Mouse (Mus musculus) spleen, postnatal 14 days (tissue): Measurements from ENCODE around the gene Zfp995.
"Not testable (repeated sequence)": the region's sequence is repeated elsewhere in the genome, so short reads cannot be mapped to it uniquely, and the experiment has no call there.

Experiments
- DNase-seq, 2 experiments: peaks; one replicate each; pipeline ENCODE4 v3.0.0; 2021 to 2022; ENCODE audit warnings: low spot score in 2 of 2

The Zfp995 gene

DNA sequence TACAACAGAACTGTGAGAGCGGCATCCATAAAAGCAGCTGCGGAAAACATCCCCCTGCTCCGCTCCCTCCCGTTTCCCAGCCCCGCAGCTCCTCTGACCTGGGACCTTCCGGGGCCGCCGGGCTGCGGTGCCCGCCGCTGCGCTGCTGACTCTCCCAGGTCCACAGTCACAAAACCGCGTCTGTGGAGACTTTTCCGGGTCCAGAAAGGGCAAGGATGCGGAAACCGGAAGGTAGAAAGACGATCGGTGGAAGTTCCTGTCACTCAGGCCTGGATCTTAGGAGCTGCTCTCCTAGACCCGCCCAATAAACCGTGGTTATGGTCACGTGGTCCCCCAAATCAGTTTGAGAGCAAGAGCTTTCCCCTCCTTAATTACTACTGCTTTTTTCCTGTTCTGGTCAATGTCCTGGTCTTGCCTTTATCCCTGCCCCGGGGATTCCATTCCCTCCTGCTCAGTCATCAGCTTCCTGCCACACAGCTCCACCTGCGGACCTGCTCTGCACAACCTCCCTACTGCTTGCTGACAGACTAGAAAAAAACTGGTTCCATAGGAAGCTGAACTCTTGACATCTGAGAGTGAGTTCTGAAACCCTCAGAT lies at the start of gene Zfp995:
Gene Zfp995, minus strand, starts transcription at position 471 of the 597 bp plus-strand sequence.
- DNase-seq, result not testable (repeated sequence)

DNA sequence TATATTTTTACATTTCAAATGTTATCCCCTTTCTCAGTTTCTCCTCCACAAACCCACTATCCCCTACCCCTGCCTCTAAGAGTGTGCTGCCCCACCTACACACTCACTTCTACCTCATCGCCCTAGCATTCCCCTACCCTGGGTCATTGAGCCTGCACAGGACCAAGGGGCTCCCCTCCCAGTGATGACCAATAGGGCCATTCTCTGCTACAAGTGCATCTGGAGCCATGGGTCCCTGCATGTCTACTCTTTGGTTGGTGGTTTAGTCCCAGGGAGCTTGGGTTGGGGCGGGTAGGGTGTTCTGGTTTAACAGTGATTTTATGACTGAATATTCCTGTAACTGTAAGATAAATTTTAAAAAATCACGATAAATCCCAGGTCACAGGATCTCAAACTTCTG lies 687 bp downstream of the Zfp995 start:
- DNase-seq, result no peak

DNA sequence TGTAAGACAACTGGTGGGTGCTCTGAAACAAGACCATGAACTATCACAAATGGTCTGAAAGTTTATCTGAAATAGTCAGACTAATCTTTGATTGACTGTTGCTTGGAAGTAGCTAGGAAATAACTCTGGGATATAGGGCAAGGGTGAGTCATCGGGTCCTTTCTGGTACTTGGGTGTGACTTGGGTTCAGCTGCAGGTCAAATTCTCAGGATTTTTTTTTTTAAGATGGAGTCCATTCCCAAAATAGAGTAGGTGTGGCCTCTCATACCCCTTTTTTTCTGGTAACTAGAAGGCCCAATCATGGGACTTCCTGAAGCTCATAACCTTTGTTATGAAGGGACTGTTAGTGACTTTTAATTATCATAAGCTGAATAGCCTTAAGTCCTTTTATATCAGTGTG lies 38.5 kb downstream of the Zfp995 start:
- DNase-seq, result no peak

DNA sequence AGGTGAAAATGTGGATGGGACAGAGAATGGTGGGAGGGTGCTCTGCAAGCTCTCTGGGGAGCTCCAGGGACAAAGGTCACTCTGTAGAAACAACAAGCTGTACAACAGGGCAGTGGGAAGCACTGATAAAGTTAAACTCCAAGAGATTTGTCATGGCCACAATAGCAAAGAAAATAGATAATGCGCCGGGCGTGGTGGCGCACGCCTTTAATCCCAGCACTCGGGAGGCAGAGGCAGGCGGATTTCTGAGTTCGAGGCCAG lies 63.5 kb downstream of the Zfp995 start:
- not testable (repeated sequence) for DNase-seq

DNA sequence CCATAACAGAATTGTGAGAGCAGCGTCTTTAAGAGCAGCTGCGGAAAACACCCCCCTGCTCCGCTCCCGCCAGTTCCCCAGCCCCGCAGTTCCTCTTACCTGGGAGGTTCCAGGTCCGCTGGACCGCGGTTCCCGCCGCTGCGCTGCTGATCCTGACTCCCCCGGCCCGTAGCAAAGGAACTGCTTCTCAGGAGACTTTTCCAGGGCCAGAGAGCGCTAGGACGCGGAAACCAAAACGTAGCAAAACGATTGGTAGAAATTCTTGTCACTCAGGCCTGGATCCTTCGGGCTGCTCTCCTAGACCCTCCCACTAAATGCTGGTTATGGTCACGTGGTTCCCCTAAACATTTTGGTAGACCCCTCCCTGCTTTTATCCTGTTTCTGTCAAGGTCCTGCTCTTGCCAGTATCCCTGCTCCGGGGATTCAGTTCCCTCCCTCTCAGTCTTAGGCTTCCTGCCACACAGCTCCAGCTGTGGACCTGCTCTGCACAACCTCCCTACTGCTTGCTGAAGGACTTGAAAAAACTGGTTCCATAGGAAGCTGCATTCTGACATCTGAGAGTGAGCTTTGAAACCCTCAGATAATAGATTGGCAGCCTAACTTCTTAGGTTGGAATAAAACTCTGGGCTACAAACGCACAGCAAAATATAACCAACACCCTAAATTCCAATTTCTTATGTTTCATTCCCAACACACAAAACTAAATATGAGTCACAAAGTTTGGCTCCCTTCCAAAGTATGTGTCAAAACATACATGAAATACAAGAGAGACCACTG lies 64.0 kb downstream of the Zfp995 start, which contains the start of gene Zfp820:
Gene Zfp820, minus strand, starts transcription at position 228 of the 777 bp plus-strand sequence.
- DNase-seq, result no peak

DNA sequence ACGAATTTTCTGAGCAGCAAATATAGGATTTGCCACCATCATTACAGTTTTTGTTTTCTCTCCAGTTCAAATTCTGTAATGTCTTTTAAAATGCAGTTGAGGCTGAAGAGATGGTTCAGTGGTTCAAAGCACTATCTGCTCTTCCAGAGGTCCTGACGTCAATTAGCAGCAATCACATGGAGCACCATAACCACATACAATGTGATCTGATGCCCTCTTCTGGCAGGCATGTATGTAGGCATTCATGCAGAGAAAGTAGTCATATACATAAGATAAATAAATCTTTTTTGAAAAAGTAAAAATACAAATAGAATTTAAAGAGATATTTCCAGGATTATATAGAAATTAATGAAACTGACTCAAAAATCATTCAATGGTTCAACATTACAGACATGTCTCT lies 71.2 kb downstream of the Zfp995 start:
- DNase-seq, result no peak
